Mouse (Mus musculus) stomach, postnatal 0 days (tissue): ENCODE data around the gene Bcl2l1. TPM values are rescaled to one million over a fixed set of nuclear protein-coding genes. Genes with fewer than 3 reads are reported as not detected.

Source experiments
- ATAC-seq: fragments of 200-750 bp; cut with Nextera tagmentation; 2 replicates; pipeline ENCODE4 v1.8.0; 2017; ENCODE audit not compliant: low FRiP score, low TSS enrichment
- DNase-seq: peaks from one replicate; pipeline ENCODE4 v3.0.0-alpha.2; 2016; ENCODE audit warnings: low spot score
- H3K27ac ChIP-seq: fragments of 300-500 bp; sonication (generic); replicated peaks from 2 replicates; pipeline ENCODE4 v1.5.1; 2014; ENCODE audit warnings: mild to moderate bottlenecking, control low read depth
- H3K27me3 ChIP-seq: fragments of 300-500 bp; sonication (generic); 2 replicates; pipeline ENCODE4 v1.6.1; 2014; ENCODE audit warnings: low read length; ENCODE audit not compliant: control insufficient read depth, insufficient read depth
- H3K36me3 ChIP-seq: fragments of 300-500 bp; sonication (generic); 2 replicates; pipeline ENCODE4 v1.6.1; 2014; ENCODE audit warnings: low read length, mixed read lengths; ENCODE audit not compliant: control insufficient read depth, insufficient read depth
- H3K4me1 ChIP-seq: fragments of 300-500 bp; sonication (generic); replicated peaks from 2 replicates; pipeline ENCODE4 v1.6.1; 2014; ENCODE audit warnings: antibody characterized with exemption; ENCODE audit not compliant: control insufficient read depth, insufficient read depth
- H3K4me2 ChIP-seq: fragments of 300-500 bp; sonication (generic); replicated peaks from 2 replicates; pipeline ENCODE4 v1.6.1; 2014; ENCODE audit warnings: low read depth, mild to moderate bottlenecking, control low read depth, moderate library complexity
- H3K4me3 ChIP-seq: fragments of 300-500 bp; sonication (generic); 2 replicates; pipeline ENCODE4 v1.5.1; 2014; ENCODE audit warnings: low read depth, low read length, control low read depth
- H3K9ac ChIP-seq: fragments of 300-500 bp; sonication (generic); 2 replicates; pipeline ENCODE4 v1.6.1; 2014; ENCODE audit warnings: mild to moderate bottlenecking, low read length, control low read depth, mixed read lengths
- H3K9me3 ChIP-seq: fragments of 300-500 bp; sonication (generic); 2 replicates; pipeline ENCODE4 v1.6.1; 2016; ENCODE audit warnings: low read length; ENCODE audit not compliant: control insufficient read depth
- CTCF ChIP-seq: IDR thresholded peaks from 2 replicates; pipeline ENCODE4 v1.5.1; 2016; ENCODE audit warnings: antibody characterized with exemption, low read depth, mild to moderate bottlenecking, moderate library complexity
- EP300 ChIP-seq: optimal IDR thresholded peaks from 2 replicates; pipeline ENCODE3; 2016; ENCODE audit warnings: antibody characterized with exemption
- WGBS: fragments of 180-500 bp; shearing (Covaris S2); extraction: QIAGEN DNeasy Blood & Tissue Kit; methylation state at CpG from one replicate; pipeline ENCODE4 v1.1.7; 2014; 5-methylcytosine and 5-hydroxymethylcytosine counted together
- polyA plus RNA-seq: library from polyadenylated mRNA; unstranded; fragments of >200 nt; fragmentation: Nextera tagmentation; extraction: Ambion mirVana; gene quantifications from 2 replicates; pipeline ENCODE4 v1.2.1, GENCODE M21; 2015

The Bcl2l1 gene
- polyA plus RNA-seq, 1 experiment from 2014 or later: 45.6 TPM

GRCm38 (mm10) chr2:152826481-152826880 lies 5.0 kb downstream of the Bcl2l1 start:
- Histone ChIP-seq H3K9ac (no peak overlapping the region), H3K4me2 (0 out of 2 replicates have a peak overlapping the region, but pooled peaks have one; percentile 72), H3K27me3 (no peaks in the 10 kb centered on the region), H3K27ac (peak overlapping the region; percentile 35; the same call in 1 of the 2 replicates), H3K4me1 (peaks cover 11% of the 10 kb centered on the region), H3K36me3 (no peaks in the 10 kb centered on the region), H3K4me3 (no peak overlapping the region), H3K9me3 (no peaks in the 10 kb centered on the region)
- 72% methylated on average over 3 of the region's 3 CpGs for WGBS
- no peak for TF ChIP-seq EP300
- ATAC-seq: no peak
- no peak for DNase-seq

- no peak for ATAC-seq
- H3K4me1 ChIP-seq: peaks cover 15% of the 10 kb centered on the region
- no peak overlapping the region for H3K9ac ChIP-seq
Observed at GRCm38 (mm10) chr2:152825713-152826112, 5.8 kb downstream of the Bcl2l1 start.

GRCm38 (mm10) chr2:152825168-152825697 lies 6.3 kb downstream of the Bcl2l1 start:
- H3K27ac ChIP-seq: no peak overlapping the region
- 74% methylated on average over 4 of the region's 4 CpGs for WGBS
- DNase-seq (no peak), ATAC-seq (no peak)
- H3K36me3 ChIP-seq: no peaks in the 10 kb centered on the region
- no peak overlapping the region for H3K9ac ChIP-seq
- H3K4me2 ChIP-seq: no peak overlapping the region
- no peak for TF ChIP-seq EP300
- no peak for TF ChIP-seq CTCF
- H3K27me3 ChIP-seq: no peaks in the 10 kb centered on the region
- H3K9me3 ChIP-seq: no peaks in the 10 kb centered on the region
- peaks cover 15% of the 10 kb centered on the region for H3K4me1 ChIP-seq
- H3K4me3 ChIP-seq: no peak overlapping the region

More at GRCm38 (mm10) chr2:152825713-152826112, 5.8 kb downstream of the Bcl2l1 start:
- Histone ChIP-seq H3K27me3 (no peaks in the 10 kb centered on the region), H3K4me3 (no peak overlapping the region), H3K4me2 (no peak overlapping the region), H3K36me3 (no peaks in the 10 kb centered on the region), H3K27ac (no peak overlapping the region), H3K9me3 (no peaks in the 10 kb centered on the region)
- TF ChIP-seq CTCF (no peak), EP300 (no peak)
- no peak for DNase-seq
- WGBS: 76% methylated on average over 2 of the region's 2 CpGs

- ATAC-seq: no peak
- no peak for DNase-seq
- H3K27me3 ChIP-seq: no peaks in the 10 kb centered on the region
- 59% methylated on average over 3 of the region's 3 CpGs for WGBS
- H3K4me2 ChIP-seq: no peak overlapping the region
- no peak overlapping the region for H3K4me3 ChIP-seq
- peaks cover 16% of the 10 kb centered on the region for H3K4me1 ChIP-seq
- no peaks in the 10 kb centered on the region for H3K36me3 ChIP-seq
- no peak overlapping the region for H3K9ac ChIP-seq
- TF ChIP-seq EP300: no peak
- TF ChIP-seq CTCF: no peak
- no peaks in the 10 kb centered on the region for H3K9me3 ChIP-seq
- H3K27ac ChIP-seq: no peak overlapping the region
Observed at GRCm38 (mm10) chr2:152824438-152825167, 6.9 kb downstream of the Bcl2l1 start.

- Histone ChIP-seq H3K27ac (no peak overlapping the region), H3K4me1 (peaks cover 11% of the 10 kb centered on the region; the same call in 1 of the 2 replicates), H3K4me3 (no peak overlapping the region), H3K9me3 (no peaks in the 10 kb centered on the region), H3K9ac (no peak overlapping the region), H3K4me2 (no peak overlapping the region), H3K27me3 (no peaks in the 10 kb centered on the region), H3K36me3 (no peaks in the 10 kb centered on the region)
- 87% methylated on average over 1 of the region's 1 CpGs for WGBS
- DNase-seq (no peak), ATAC-seq (no peak)
- TF ChIP-seq CTCF: no peak
- no peak for TF ChIP-seq EP300
Observed at GRCm38 (mm10) chr2:152823770-152824169, 7.8 kb downstream of the Bcl2l1 start.

- no peaks in the 10 kb centered on the region for H3K36me3 ChIP-seq
Observed at GRCm38 (mm10) chr2:152821566-152821965, 10.0 kb downstream of the Bcl2l1 start.

More at GRCm38 (mm10) chr2:152821566-152821965, 10.0 kb downstream of the Bcl2l1 start:
- DNase-seq (no peak), ATAC-seq (no peak)
- no peaks in the 10 kb centered on the region for H3K27me3 ChIP-seq
- H3K4me3 ChIP-seq: no peak overlapping the region
- peaks cover 15% of the 10 kb centered on the region for H3K4me1 ChIP-seq
- H3K9ac ChIP-seq: no peak overlapping the region
- no peak for TF ChIP-seq CTCF
- TF ChIP-seq EP300: no peak
- H3K27ac ChIP-seq: peak overlapping the region; percentile 88
- no peaks in the 10 kb centered on the region for H3K9me3 ChIP-seq
- no peak overlapping the region for H3K4me2 ChIP-seq
